In the genomic region with DNA sequence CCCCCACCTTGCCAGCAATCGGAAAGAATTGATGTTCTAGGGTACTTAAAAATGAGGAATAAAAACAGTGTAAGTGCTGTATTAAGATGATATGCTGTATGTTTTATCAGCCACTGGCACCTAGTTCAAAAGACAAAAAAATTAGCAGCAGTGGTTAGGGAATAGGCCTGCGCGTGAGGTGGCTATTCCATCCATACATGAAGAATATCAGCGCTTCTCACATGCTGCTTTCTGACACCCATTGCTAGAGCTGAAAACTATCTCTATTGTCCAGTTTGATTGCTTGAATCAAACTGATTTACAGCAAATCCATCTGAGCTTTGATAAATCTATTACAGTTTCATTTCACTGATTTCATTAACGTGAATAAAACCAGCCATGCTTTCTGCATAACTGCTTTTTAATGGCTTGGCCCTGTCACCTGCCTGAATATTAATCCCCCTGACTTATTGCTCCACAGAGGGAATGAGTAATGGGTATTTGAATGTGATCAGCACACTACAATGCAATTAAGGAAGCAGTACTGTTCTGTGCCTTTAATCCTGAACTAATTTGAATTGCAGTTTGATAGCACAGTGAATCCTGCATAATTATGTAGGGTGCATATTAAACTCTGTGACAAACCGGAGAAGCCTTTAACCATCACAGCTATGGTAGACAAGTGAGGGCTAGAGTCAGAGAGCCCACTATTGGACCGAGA, we compare ENCODE assay signal across 14 mouse cellular contexts.
DNase-seq lines count a peak whose midpoint lies in the region; ATAC-seq and TF ChIP-seq lines count a peak whose summit lies in the region.
"Had no signal": no experiment of that assay in that cellular context is flagged by ENCODE, and none has a peak within 500 bp of the region (broad histone marks: within the 10 kb centered on the region; RNA-seq: fewer than 3 reads in every experiment).

No protein-coding gene starts in this region.

- H3K4me1 ChIP-seq in forebrain, embryonic 13.5 days = peaks cover 51% of the 10 kb centered on the region
- peaks cover 22% of the 10 kb centered on the region for H3K4me1 ChIP-seq in hindbrain, embryonic 15.5 days (replicated peaks)
- H3K4me1 ChIP-seq in midbrain, postnatal 0 days (ENCODE audit: insufficient read depth, low read length) = peaks cover 2% of the 10 kb centered on the region; the same call in 1 of the 2 replicates
- no peaks in the 10 kb centered on the region for H3K4me1 ChIP-seq in stomach, postnatal 0 days (replicated peaks; ENCODE audit: control insufficient read depth, insufficient read depth)
- H3K4me1 ChIP-seq: megakaryocyte, embryonic 14.5 days had no signal

- no peak overlapping the region for H3K9ac ChIP-seq in forebrain, embryonic 13.5 days
- H3K9ac ChIP-seq in hindbrain, embryonic 15.5 days = no peak overlapping the region
- H3K9ac ChIP-seq in midbrain, postnatal 0 days (replicated peaks; ENCODE audit: low read length, poor library complexity, severe bottlenecking) = no peak overlapping the region
- no peak overlapping the region for H3K9ac ChIP-seq in stomach, postnatal 0 days (ENCODE audit: low read length)
- H3K9ac ChIP-seq: liver, postnatal 0 days had no signal

- intact Hi-C loops in heart, postnatal 10 days (cut with DNase I) = loop anchor here (2.0 kb wide), 1 partner anchor 1256 kb away; no protein-coding TSS in a partner anchor
- intact Hi-C loops in left cerebral cortex, postnatal 4 days (cut with DNase I) = no loop called here

- H3K27ac ChIP-seq in forebrain, embryonic 13.5 days = no peak overlapping the region
- no peak overlapping the region for H3K27ac ChIP-seq in hindbrain, embryonic 15.5 days (replicated peaks)
- no peak overlapping the region for H3K27ac ChIP-seq in midbrain, postnatal 0 days (ENCODE audit: low read depth, low read length)
- no peak overlapping the region for H3K27ac ChIP-seq in stomach, postnatal 0 days (replicated peaks)

- DNase-seq in heart, adult 11 months = peak; percentile 27
- DNase-seq in heart, postnatal 10 days = no peak
- peak; percentile 33 for DNase-seq in midbrain, postnatal 0 days (ENCODE audit: low spot score)
- no peak for DNase-seq in left cerebral cortex, postnatal 4 days
- no peak for DNase-seq in stomach, postnatal 0 days (ENCODE audit: low spot score)
- DNase-seq in frontal cortex, postnatal 25 days (ENCODE audit: low spot score in 2 of 2) = no peak
- DNase-seq: gastrocnemius, postnatal 10 days; liver; liver, postnatal 0 days; lung, postnatal 14 days had no signal

- ATAC-seq in forebrain, embryonic 13.5 days = peak; percentile 44; the same call in 1 of the 2 replicates
- peak; percentile 80 for ATAC-seq in hindbrain, embryonic 15.5 days (ENCODE audit: low FRiP score, low read depth)
- ATAC-seq in midbrain, postnatal 0 days (ENCODE audit: low FRiP score) = 0 out of 2 replicates have a peak, but pooled peaks have one; percentile 59
- no peak for ATAC-seq in stomach, postnatal 0 days (ENCODE audit: low FRiP score, low TSS enrichment)
- ATAC-seq: intestine, embryonic 16.5 days; liver, postnatal 0 days had no signal

- TF ChIP-seq EP300 in stomach, postnatal 0 days (optimal IDR thresholded peaks at IDR 0.05) = no peak

- 0 out of 2 replicates have a peak overlapping the region, but pooled peaks have one; percentile 3 for H3K4me2 ChIP-seq in forebrain, embryonic 13.5 days
- no peak overlapping the region for H3K4me2 ChIP-seq in hindbrain, embryonic 15.5 days
- H3K4me2 ChIP-seq in midbrain, postnatal 0 days (ENCODE audit: low read depth, low read length, poor library complexity, severe bottlenecking) = no peak overlapping the region
- no peak overlapping the region for H3K4me2 ChIP-seq in stomach, postnatal 0 days (replicated peaks; ENCODE audit: low read depth)

- no peaks in the 10 kb centered on the region for H3K27me3 ChIP-seq in forebrain, embryonic 13.5 days
- no peaks in the 10 kb centered on the region for H3K27me3 ChIP-seq in hindbrain, embryonic 15.5 days
- no peaks in the 10 kb centered on the region for H3K27me3 ChIP-seq in midbrain, postnatal 0 days (ENCODE audit: insufficient read depth, low read length)
- no peaks in the 10 kb centered on the region for H3K27me3 ChIP-seq in stomach, postnatal 0 days (ENCODE audit: control insufficient read depth, insufficient read depth, low read length)
- H3K27me3 ChIP-seq: megakaryocyte, embryonic 14.5 days had no signal

- no peak overlapping the region for H3K4me3 ChIP-seq in forebrain, embryonic 13.5 days
- H3K4me3 ChIP-seq in hindbrain, embryonic 15.5 days = no peak overlapping the region
- H3K4me3 ChIP-seq in midbrain, postnatal 0 days (ENCODE audit: low read depth, low read length) = no peak overlapping the region
- H3K4me3 ChIP-seq in stomach, postnatal 0 days (ENCODE audit: low read depth, low read length) = no peak overlapping the region
- H3K4me3 ChIP-seq: megakaryocyte, embryonic 14.5 days had no signal

- TF ChIP-seq CTCF in midbrain, postnatal 0 days (IDR thresholded peaks at IDR 0.05) = no peak
- no peak for TF ChIP-seq CTCF in stomach, postnatal 0 days (IDR thresholded peaks at IDR 0.05; ENCODE audit: low read depth)

- H3K9me3 ChIP-seq in forebrain, embryonic 13.5 days (replicated peaks) = no peaks in the 10 kb centered on the region
- no peaks in the 10 kb centered on the region for H3K9me3 ChIP-seq in hindbrain, embryonic 15.5 days
- no peaks in the 10 kb centered on the region for H3K9me3 ChIP-seq in midbrain, postnatal 0 days (ENCODE audit: low read length)
- H3K9me3 ChIP-seq in stomach, postnatal 0 days (ENCODE audit: control insufficient read depth, low read length) = no peaks in the 10 kb centered on the region
- H3K9me3 ChIP-seq: megakaryocyte, embryonic 14.5 days had no signal

- WGBS in forebrain, embryonic 13.5 days = 29% methylated on average over 7 of the region's 7 CpGs
- 35% methylated on average over 7 of the region's 7 CpGs for WGBS in hindbrain, embryonic 15.5 days
- 48% methylated on average over 7 of the region's 7 CpGs for WGBS in midbrain, postnatal 0 days
- WGBS in stomach, postnatal 0 days = 88% methylated on average over 7 of the region's 7 CpGs

- H3K36me3 ChIP-seq in forebrain, embryonic 13.5 days (ENCODE audit: poor library complexity, severe bottlenecking) = no peaks in the 10 kb centered on the region
- H3K36me3 ChIP-seq in hindbrain, embryonic 15.5 days = no peaks in the 10 kb centered on the region
- H3K36me3 ChIP-seq in midbrain, postnatal 0 days (ENCODE audit: insufficient read depth, low read length) = no peaks in the 10 kb centered on the region
- no peaks in the 10 kb centered on the region for H3K36me3 ChIP-seq in stomach, postnatal 0 days (ENCODE audit: control insufficient read depth, insufficient read depth, low read length)

Comparison
In these comparisons a context has a peak if more than half of its experiments do, and no peak if none do; other contexts are left out.
1. DNase-seq: peak in heart, adult 11 months (single experiment) and midbrain, postnatal 0 days (single experiment); none in heart, postnatal 10 days (0 of 2), left cerebral cortex, postnatal 4 days (single experiment), stomach, postnatal 0 days (single experiment) and frontal cortex, postnatal 25 days (0 of 2).